Mouse (Mus musculus) lung, adult 2 months (tissue): ENCODE measurements around the gene Olfr718-ps1. TPM values are rescaled to one million over a fixed set of nuclear protein-coding genes. Genes with fewer than 3 reads are reported as not detected.
A peak's percentile ranks its signal among the peaks of the same experiment; 100 is the strongest.
"Not testable (repeated sequence)": the region's sequence is repeated elsewhere in the genome, so short reads cannot be mapped to it uniquely, and the experiment has no call there.

Experiments
- DNase-seq: peaks from one replicate; pipeline ENCODE4 v3.0.0; 2022
- H3K4me1 ChIP-seq: fragments of 200-500 bp; 2 replicates; pipeline ENCODE4 v1.6.1; 2011; ENCODE audit warnings: low read length; ENCODE audit not compliant: control insufficient read depth, insufficient read depth
- H3K4me3 ChIP-seq: fragments of 200-500 bp; replicated peaks from 2 replicates; pipeline ENCODE3; 2011; ENCODE audit warnings: low read depth, mild to moderate bottlenecking, control low read depth, low read length; ENCODE audit errors: extremely low read depth
- CTCF ChIP-seq: fragments of 200-500 bp; IDR thresholded peaks from 2 replicates; pipeline ENCODE4 v1.5.1; 2011; ENCODE audit warnings: mild to moderate bottlenecking, low read length, control low read depth; ENCODE audit not compliant: insufficient read depth
- POLR2A ChIP-seq: fragments of 200-500 bp; IDR thresholded peaks from 2 replicates; pipeline ENCODE4 v1.6.1; 2011; ENCODE audit warnings: low read depth, mild to moderate bottlenecking, control low read depth, low read length, borderline replicate concordance; ENCODE audit errors: extremely low read depth
- WGBS: fragments of 180-500 bp; shearing (Covaris S2); methylation state at CpG from one replicate; pipeline ENCODE4 v1.1.7; 2018; 5-methylcytosine and 5-hydroxymethylcytosine counted together
- polyA plus RNA-seq: library from polyadenylated mRNA; depleted of rRNA; stranded (reverse); fragments of >200 nt; gene quantifications from 2 replicates; pipeline ENCODE4 v1.2.3, GENCODE M21; 2012

Olfr718-ps1 gene
- polyA plus RNA-seq, 1 experiment: not detected

DNA sequence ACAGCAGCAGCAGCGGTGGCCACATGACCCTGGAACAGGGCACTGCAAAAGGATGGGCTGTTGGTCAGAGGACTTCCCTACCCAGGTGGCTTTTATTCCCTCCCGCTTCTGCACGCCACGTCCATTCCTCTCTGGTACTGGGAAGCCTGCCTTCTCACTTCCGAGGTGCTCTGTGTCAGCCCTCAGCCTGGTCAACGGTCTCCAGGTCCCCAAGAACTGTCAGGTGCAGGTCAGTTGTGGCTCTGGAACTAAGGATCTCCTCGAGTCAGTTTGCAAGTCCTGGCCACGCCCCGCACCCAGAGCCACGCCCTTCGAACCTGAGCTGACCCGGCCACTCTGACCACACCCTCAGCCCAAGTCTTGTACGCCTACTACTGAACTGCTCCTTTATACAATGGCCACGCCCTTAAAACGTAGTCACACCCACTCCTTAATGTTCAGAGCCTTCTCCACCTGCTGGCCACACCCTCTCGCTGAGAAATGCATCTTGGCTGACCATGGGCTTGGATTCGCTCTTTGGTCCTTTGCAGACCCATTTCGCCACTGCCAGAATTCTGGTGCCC lies 18.2 kb upstream of the Olfr718-ps1 start:
- DNase-seq: peak; percentile 25
- peaks cover 6% of the 10 kb centered on the region for H3K4me1 ChIP-seq
- WGBS: 13% methylated on average over 18 of the region's 18 CpGs
- TF ChIP-seq POLR2A: no peak
- TF ChIP-seq CTCF: no peak
- H3K4me3 ChIP-seq: peak overlapping the region; percentile 36

DNA sequence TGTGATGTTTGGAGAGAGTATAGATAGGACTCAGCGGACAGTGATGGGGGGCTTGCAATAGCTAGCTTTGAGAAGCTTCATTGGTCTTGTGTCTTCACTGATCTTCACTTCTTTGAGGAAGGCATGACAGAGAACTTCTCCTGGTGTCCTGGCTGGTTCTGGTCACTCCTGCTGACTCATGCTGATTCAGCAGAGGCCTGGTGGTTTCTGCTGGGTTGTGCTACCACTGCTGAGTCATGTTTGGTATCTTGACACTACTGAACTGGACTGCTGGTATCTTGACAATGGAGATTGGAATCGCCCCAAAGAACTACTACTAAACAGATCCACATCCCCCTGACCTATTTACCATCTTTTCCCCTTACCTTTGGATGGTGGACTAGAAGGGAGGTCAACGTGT lies 8.2 kb upstream of the Olfr718-ps1 start:
- H3K4me3 ChIP-seq: no peak overlapping the region
- no peak for DNase-seq
- 89% methylated on average over 3 of the region's 3 CpGs for WGBS
- TF ChIP-seq POLR2A (no peak), CTCF (no peak)
- no peaks in the 10 kb centered on the region for H3K4me1 ChIP-seq

DNA sequence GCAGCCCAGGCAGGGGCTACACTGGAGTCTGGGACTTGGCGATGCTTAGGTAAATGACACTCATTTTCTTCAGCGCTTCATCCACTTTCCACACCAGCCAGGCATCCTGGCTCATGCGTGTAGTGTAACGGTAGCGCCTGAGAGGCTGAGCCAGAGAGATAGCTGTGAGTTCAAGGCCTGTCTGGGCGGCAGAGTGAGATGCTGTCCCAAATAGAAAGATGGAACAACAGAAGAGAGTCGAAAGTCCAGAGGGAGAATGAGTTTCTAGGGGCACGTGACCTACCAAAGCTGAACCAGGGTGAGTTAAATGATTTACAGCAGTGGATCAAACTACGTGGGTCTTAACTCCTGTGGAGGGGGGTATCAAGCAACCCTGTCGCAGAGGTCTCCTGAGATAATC lies 6.4 kb upstream of the Olfr718-ps1 start:
- WGBS: 77% methylated on average over 10 of the region's 10 CpGs
- no peak for DNase-seq
- H3K4me3 ChIP-seq: no peak overlapping the region
- TF ChIP-seq POLR2A: no peak
- TF ChIP-seq CTCF: no peak
- no peaks in the 10 kb centered on the region for H3K4me1 ChIP-seq

DNA sequence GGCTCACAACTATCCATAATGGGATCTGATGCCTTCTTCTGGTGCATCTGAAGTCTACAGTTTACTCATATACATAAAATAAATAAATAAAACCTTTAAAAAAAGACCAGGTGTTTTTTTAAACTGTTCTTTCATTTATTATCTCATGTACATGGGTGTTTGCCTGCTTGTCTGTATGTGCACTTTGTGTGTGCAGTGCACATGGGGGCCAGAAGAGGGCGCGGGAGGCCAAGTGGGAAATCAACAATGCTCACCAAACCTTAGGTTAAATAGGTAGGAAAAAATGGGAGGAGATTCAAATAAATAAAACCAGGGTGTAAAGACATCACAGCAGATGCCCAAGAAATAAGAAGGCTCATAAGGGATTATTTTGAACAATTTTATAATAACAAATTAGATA lies 2.7 kb upstream of the Olfr718-ps1 start:
- H3K4me3 ChIP-seq: no peak overlapping the region
- TF ChIP-seq POLR2A: no peak
- TF ChIP-seq CTCF: no peak
- 81% methylated on average over 2 of the region's 2 CpGs for WGBS
- H3K4me1 ChIP-seq: no peaks in the 10 kb centered on the region
- DNase-seq: no peak

DNA sequence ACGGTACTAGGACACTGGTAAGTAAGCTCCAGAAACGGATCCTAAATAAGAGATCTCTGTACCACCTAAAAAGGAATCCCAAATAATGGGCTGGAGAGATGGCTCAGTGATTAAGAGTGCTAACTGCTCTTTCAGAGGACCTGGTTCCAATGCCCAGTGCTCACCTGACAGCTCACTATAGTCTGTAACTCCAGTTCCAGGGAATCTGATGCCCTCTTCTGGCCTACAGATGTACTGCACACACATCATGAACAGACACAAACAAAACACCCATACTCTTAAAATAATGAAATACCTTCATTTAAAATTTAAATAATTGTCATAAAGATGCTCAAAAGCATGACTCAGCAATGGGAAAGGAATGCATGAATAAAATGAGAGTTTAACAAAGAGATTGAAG lies 2.2 kb upstream of the Olfr718-ps1 start:
- no peak for DNase-seq
- H3K4me3 ChIP-seq: no peak overlapping the region
- TF ChIP-seq POLR2A: no peak
- no peaks in the 10 kb centered on the region for H3K4me1 ChIP-seq
- WGBS: 92% methylated on average over 2 of the region's 2 CpGs

DNA sequence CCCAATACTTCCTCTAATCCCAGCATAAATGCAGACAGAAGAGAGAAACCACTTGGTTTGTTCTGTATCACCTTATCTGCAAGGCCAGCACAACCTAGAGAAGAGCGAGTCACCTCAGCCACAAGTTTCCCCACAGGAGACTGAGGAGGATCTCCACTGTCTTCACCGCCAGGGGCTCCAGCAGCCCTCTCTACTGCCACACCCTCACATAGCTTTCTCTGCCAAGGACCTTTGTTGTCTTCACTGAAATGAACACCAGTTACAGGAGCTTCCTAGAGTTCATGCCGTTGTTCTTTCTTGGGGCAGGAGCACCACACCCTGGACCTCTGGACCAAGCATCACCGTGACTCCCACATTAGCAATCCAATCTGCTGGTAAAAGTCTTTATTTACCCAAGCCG lies 1.3 kb upstream of the Olfr718-ps1 start:
- no peak for DNase-seq
- WGBS: 86% methylated on average over 5 of the region's 5 CpGs

DNA sequence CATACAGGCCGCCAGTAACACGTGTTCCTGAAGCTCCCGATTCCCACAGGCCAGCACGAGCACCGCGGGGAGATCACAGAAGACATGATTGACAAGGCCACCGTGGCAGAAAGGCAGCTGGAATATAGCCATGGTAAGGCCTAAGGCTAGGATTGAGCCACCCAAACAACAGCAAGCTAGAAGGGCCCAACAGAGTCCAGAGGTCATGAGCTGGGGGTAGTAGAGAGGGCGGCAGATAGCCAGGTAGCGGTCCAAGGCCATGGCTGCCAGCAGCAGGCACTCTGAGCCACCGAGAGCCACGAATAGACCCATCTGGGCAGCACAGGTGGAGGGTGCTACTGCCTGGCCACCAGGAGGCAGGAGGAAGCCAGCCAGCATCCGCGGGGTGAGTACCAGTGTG lies 9.8 kb downstream of the Olfr718-ps1 start:
- no peak for DNase-seq
- H3K4me1 ChIP-seq: no peaks in the 10 kb centered on the region
- 86% methylated on average over 13 of the region's 13 CpGs for WGBS
- no peak for TF ChIP-seq POLR2A
- TF ChIP-seq CTCF: no peak
- no peak overlapping the region for H3K4me3 ChIP-seq

More for the DNA sequence above, 1.3 kb upstream of the Olfr718-ps1 start:
- Histone ChIP-seq H3K4me3 (no peak overlapping the region), H3K4me1 (no peaks in the 10 kb centered on the region)
- TF ChIP-seq POLR2A (no peak), CTCF (no peak)

DNA sequence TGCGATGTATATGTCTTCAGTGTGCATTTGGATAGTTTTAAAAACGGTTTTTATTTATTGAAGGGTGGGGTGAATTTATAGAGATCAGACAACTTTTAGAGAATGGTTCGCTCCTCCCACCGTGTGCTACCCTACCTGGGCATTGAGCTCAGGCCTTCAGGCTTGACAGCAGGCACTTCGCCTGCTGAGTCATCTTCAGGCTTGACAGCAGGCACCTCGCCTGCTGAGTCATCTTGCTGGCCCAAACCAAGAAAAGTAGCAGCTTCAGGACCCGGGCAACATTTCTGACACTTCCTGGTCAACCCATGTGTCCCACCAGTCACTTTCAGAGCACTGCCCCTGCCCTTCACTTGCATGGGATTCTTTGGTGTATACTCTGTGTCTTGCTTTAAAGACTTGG lies 12.3 kb downstream of the Olfr718-ps1 start:
- H3K4me1 ChIP-seq: no peaks in the 10 kb centered on the region
- no peak for TF ChIP-seq POLR2A
- TF ChIP-seq CTCF: no peak
- no peak for DNase-seq
- H3K4me3 ChIP-seq: no peak overlapping the region
- WGBS: 89% methylated on average over 7 of the region's 7 CpGs

DNA sequence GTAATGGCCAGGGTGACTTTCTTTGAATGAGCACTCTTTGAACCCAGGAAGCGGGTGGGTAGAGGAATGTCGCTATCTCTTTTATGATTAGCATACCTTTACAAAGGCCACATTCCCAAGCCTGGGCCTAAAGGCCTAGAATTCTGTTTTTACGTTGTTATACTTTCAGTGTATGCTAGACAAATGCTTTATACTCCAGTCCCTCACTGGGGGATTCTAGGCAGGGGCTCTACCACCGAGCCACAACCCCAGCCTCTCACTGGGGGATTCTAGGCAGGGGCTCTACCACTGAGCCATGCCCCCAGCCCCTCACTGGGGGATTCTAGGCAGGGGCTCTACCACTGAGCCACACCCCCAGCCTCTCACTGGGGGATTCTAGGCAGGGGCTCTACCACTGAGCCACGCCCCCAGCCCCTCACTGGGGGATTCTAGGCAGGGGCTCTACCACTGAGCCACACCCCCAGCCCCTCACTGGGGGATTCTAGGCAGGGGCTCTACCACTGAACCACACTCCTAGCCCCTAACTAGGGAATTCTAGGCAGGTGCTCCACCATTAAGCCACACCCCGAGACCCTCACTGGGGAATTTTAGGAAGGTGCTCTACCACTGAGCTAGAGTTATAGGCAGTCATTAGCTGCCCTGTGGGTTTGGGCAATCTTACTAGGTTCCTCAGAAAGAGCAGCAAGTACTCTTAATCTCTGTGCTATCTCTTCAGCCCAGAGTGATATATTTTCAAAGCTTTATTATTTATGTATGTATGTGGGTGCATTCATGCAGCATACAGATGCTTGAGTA lies 13.0 kb downstream of the Olfr718-ps1 start:
- WGBS: 85% methylated on average over 4 of the region's 6 CpGs
- H3K4me3 ChIP-seq, H3K4me1 ChIP-seq, DNase-seq: not testable (repeated sequence)

DNA sequence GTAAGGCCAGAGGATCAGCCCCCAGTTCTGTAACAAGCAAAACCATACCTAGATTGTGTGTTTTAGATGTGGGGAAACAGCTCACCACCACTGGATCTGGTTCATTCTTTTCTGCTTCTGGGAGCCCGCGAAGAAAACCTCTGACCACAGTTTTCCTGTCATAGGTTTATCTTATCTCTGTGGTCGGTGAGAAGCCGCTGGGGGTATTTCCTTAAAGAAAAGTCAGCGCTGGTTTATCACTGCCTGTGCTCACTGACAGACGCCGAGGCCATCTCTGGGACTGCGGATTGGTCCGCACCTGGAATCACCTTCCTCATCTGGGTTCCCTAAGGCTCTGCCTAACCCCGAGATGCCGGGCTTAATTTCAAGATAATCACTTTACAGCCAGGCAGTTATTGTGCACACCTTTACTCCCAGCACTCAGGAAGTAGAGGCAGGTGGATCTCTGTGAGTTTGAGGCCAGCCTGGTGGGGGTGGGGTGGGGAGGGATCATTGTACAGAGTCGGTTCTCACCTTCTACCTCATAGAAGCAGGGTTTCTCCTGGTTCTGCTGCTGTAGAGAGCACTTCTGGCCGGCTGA lies 14.4 kb downstream of the Olfr718-ps1 start:
- WGBS: 53% methylated on average over 13 of the region's 13 CpGs
- DNase-seq: no peak
- no peak overlapping the region for H3K4me3 ChIP-seq

More for the DNA sequence above, 14.4 kb downstream of the Olfr718-ps1 start:
- H3K4me1 ChIP-seq: no peaks in the 10 kb centered on the region
- TF ChIP-seq POLR2A (no peak), CTCF (no peak)
